Mouse (Mus musculus) liver, embryonic 14.5 days (tissue): ENCODE measurements around the gene Ush1g.

Source experiments
- CTCF ChIP-seq: IDR thresholded peaks from 2 replicates; pipeline ENCODE4 v1.5.1; 2016; ENCODE audit warnings: antibody characterized with exemption, low read depth, control low read depth
- EP300 ChIP-seq: IDR thresholded peaks from 2 replicates; pipeline ENCODE4 v1.6.1; 2016; ENCODE audit warnings: antibody characterized with exemption, low read depth

- TF ChIP-seq EP300 (no peak), CTCF (no peak)
Measured at GRCm38 (mm10) chr11:115344967-115345366, 23.1 kb upstream of the Ush1g start.
